Mouse (Mus musculus) mouse embryonic stem cell (cell line): ENCODE data around the gene Pcolce.

ENCODE experiments used
- in situ Hi-C, 2 experiments: fragments of 300-500 bp; cut with MboI; formaldehyde crosslinking; loops; 1 replicate in 1 of 2; 3 replicates in 1 of 2; pipeline ENCODE4 v1.14.3; 2019 to 2020; ENCODE audit warnings: low sequenced_read_pairs in 2 of 2, low pct_unique_long_range_greater_than_20kb in 1 of 2, mixed read lengths in 1 of 2; ENCODE audit not compliant: unreplicated experiment in 1 of 2

Pcolce gene

DNA sequence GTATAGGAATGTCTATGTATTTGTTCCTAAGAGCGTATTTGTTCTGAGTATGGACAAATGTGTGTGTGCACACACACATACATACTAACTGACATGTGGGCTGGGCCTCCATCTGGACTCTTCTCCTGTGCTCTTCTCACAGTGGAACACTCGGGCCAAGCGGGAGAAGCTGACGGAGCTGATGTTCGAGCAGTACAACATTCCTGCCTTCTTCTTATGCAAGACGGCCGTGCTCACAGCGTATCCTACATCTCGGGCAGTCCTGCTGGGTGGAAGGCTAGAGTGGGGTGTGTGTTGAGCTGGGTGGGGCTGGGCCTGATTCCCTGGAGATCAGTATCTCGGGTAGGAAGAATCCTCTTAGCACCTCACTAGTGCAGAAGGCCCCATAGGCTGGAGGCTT lies 50.6 kb downstream of the Pcolce start:
- in situ Hi-C loops: no loop called here

DNA sequence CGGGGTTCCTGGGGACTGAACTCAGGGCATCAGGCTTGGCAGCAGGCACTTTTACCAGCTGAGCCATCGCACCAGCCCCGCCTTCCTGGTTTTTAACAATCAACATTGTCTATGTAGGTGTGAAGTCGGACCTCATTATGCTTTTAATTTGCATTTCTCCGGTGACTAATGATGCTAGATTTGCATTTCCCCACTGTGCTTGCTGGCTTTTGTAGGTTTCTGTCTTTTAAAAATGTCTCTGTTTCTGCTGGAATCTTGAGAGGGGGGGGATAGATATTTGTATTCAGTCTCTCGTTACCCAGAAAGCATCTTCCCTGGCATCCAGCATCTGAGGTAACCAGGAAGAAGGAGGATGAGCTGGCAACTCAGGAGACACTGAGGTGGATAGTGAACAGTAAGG lies 52.0 kb downstream of the Pcolce start:
- in situ Hi-C loops: no loop called here
